Mouse (Mus musculus): ENCODE results near the gene Tex19.1. TPM values are rescaled to one million over a fixed set of nuclear protein-coding genes. Genes with fewer than 3 reads are reported as not detected.
"Not testable (repeated sequence)": the region's sequence is repeated elsewhere in the genome, so short reads cannot be mapped to it uniquely, and the experiment has no call there.

Gene Tex19.1
- not detected in 2 replicates for polyA plus RNA-seq (2015; fragmentation: Nextera tagmentation; extraction: Ambion mirVana)

- no peak within 1 kb of the TSS for H3K4me3 ChIP-seq (ENCODE audit: low read length)
- WGBS: 89% methylated on average over 22 of the region's 22 CpGs
- no peak within 1 kb of the TSS for H3K27ac ChIP-seq (ENCODE audit: low read length)
- no peak within 1 kb of the TSS for H3K9ac ChIP-seq (ENCODE audit: low read length)
- H3K36me3 ChIP-seq (ENCODE audit: control insufficient read depth, insufficient read depth): no peaks in the 10 kb centered on the region
- H3K4me1 ChIP-seq (ENCODE audit: control insufficient read depth, insufficient read depth, low read length): no peaks in the 10 kb centered on the region
- no peaks in the 10 kb centered on the region for H3K27me3 ChIP-seq (ENCODE audit: control insufficient read depth, insufficient read depth, low read length)
- no peaks in the 10 kb centered on the region for H3K9me3 ChIP-seq (replicated peaks; ENCODE audit: control insufficient read depth, low read length)
- no peak for ATAC-seq (replicated peaks; ENCODE audit: extremely low read depth, insufficient read depth, low FRiP score)
- H3K4me2 ChIP-seq (ENCODE audit: low read depth, low read length): no peak within 1 kb of the TSS
Measured at GRCm38 (mm10) chr11:121145865-121146264, at the start of gene Tex19.1. Gene Tex19.1, plus strand, starts transcription at chr11:121146143.

GRCm38 (mm10) chr11:121099762-121100161, 46.2 kb upstream of the Tex19.1 start:
- WGBS: 43% methylated on average over 7 of the region's 7 CpGs
- H3K4me1 ChIP-seq (ENCODE audit: control insufficient read depth, insufficient read depth, low read length): peaks cover 6% of the 10 kb centered on the region; the same call in 1 of the 2 replicates

GRCm38 (mm10) chr11:121100692-121101091, 45.3 kb upstream of the Tex19.1 start:
- Histone ChIP-seq H3K27me3 (ENCODE audit: control insufficient read depth, insufficient read depth, low read length) (no peaks in the 10 kb centered on the region), H3K4me1 (ENCODE audit: control insufficient read depth, insufficient read depth, low read length) (peaks cover 6% of the 10 kb centered on the region; the same call in 1 of the 2 replicates), H3K9me3 (replicated peaks; ENCODE audit: control insufficient read depth, low read length) (no peaks in the 10 kb centered on the region), H3K36me3 (ENCODE audit: control insufficient read depth, insufficient read depth) (no peaks in the 10 kb centered on the region), H3K9ac (ENCODE audit: low read length) (no peak overlapping the region), H3K4me3 (ENCODE audit: low read length) (no peak overlapping the region), H3K4me2 (ENCODE audit: low read depth, low read length) (no peak overlapping the region), H3K27ac (ENCODE audit: low read length) (no peak overlapping the region)
- ATAC-seq (replicated peaks; ENCODE audit: extremely low read depth, insufficient read depth, low FRiP score): no peak
- 49% methylated on average over 7 of the region's 7 CpGs for WGBS

More at GRCm38 (mm10) chr11:121099762-121100161, 46.2 kb upstream of the Tex19.1 start:
- Histone ChIP-seq H3K4me3 (ENCODE audit: low read length) (no peak overlapping the region), H3K9ac (ENCODE audit: low read length) (no peak overlapping the region), H3K36me3 (ENCODE audit: control insufficient read depth, insufficient read depth) (no peaks in the 10 kb centered on the region), H3K27ac (ENCODE audit: low read length) (no peak overlapping the region), H3K9me3 (replicated peaks; ENCODE audit: control insufficient read depth, low read length) (no peaks in the 10 kb centered on the region), H3K27me3 (ENCODE audit: control insufficient read depth, insufficient read depth, low read length) (no peaks in the 10 kb centered on the region), H3K4me2 (ENCODE audit: low read depth, low read length) (no peak overlapping the region)
- ATAC-seq (replicated peaks; ENCODE audit: extremely low read depth, insufficient read depth, low FRiP score): no peak

GRCm38 (mm10) chr11:121101124-121101805, 44.7 kb upstream of the Tex19.1 start:
- Histone ChIP-seq H3K27ac (ENCODE audit: low read length) (no peak overlapping the region), H3K4me3 (ENCODE audit: low read length) (no peak overlapping the region), H3K4me2 (ENCODE audit: low read depth, low read length) (no peak overlapping the region), H3K27me3 (ENCODE audit: control insufficient read depth, insufficient read depth, low read length) (no peaks in the 10 kb centered on the region), H3K9ac (ENCODE audit: low read length) (no peak overlapping the region), H3K9me3 (replicated peaks; ENCODE audit: control insufficient read depth, low read length) (no peaks in the 10 kb centered on the region), H3K36me3 (ENCODE audit: control insufficient read depth, insufficient read depth) (no peaks in the 10 kb centered on the region), H3K4me1 (ENCODE audit: control insufficient read depth, insufficient read depth, low read length) (peaks cover 6% of the 10 kb centered on the region; the same call in 1 of the 2 replicates)
- no peak for ATAC-seq (replicated peaks; ENCODE audit: extremely low read depth, insufficient read depth, low FRiP score)
- 73% methylated on average over 4 of the region's 4 CpGs for WGBS

- H3K9me3 ChIP-seq (replicated peaks; ENCODE audit: control insufficient read depth, low read length); H3K27ac ChIP-seq (ENCODE audit: low read length); H3K9ac ChIP-seq (ENCODE audit: low read length); H3K4me3 ChIP-seq (ENCODE audit: low read length); H3K36me3 ChIP-seq (ENCODE audit: control insufficient read depth, insufficient read depth); ATAC-seq (replicated peaks; ENCODE audit: extremely low read depth, insufficient read depth, low FRiP score); H3K27me3 ChIP-seq (ENCODE audit: control insufficient read depth, insufficient read depth, low read length); H3K4me2 ChIP-seq (ENCODE audit: low read depth, low read length): not testable (repeated sequence)
- WGBS: 73% methylated on average over 1 of the region's 1 CpGs
- peaks cover 28% of the 10 kb centered on the region for H3K4me1 ChIP-seq (ENCODE audit: control insufficient read depth, insufficient read depth, low read length)
Measured at GRCm38 (mm10) chr11:121107242-121107641, 38.7 kb upstream of the Tex19.1 start.

- no peak overlapping the region for H3K9ac ChIP-seq (ENCODE audit: low read length)
- H3K27me3 ChIP-seq (ENCODE audit: control insufficient read depth, insufficient read depth, low read length): no peaks in the 10 kb centered on the region
- no peak overlapping the region for H3K4me2 ChIP-seq (ENCODE audit: low read depth, low read length)
- 0 out of 2 replicates have a peak, but pooled peaks have one; percentile 35 for ATAC-seq (replicated peaks; ENCODE audit: extremely low read depth, insufficient read depth, low FRiP score)
- H3K27ac ChIP-seq (ENCODE audit: low read length): peak overlapping the region; percentile 34; the same call in 1 of the 2 replicates
- no peak overlapping the region for H3K4me3 ChIP-seq (ENCODE audit: low read length)
- H3K9me3 ChIP-seq (replicated peaks; ENCODE audit: control insufficient read depth, low read length): no peaks in the 10 kb centered on the region
- WGBS: 19% methylated on average over 9 of the region's 9 CpGs
- no peaks in the 10 kb centered on the region for H3K36me3 ChIP-seq (ENCODE audit: control insufficient read depth, insufficient read depth)
- H3K4me1 ChIP-seq (ENCODE audit: control insufficient read depth, insufficient read depth, low read length): peaks cover 28% of the 10 kb centered on the region
Measured at GRCm38 (mm10) chr11:121108061-121108460, 37.9 kb upstream of the Tex19.1 start.

GRCm38 (mm10) chr11:121109986-121110385, 36.0 kb upstream of the Tex19.1 start:
- H3K27ac ChIP-seq (ENCODE audit: low read length): no peak overlapping the region
- H3K27me3 ChIP-seq (ENCODE audit: control insufficient read depth, insufficient read depth, low read length): no peaks in the 10 kb centered on the region
- no peak overlapping the region for H3K9ac ChIP-seq (ENCODE audit: low read length)
- ATAC-seq (replicated peaks; ENCODE audit: extremely low read depth, insufficient read depth, low FRiP score): peak; percentile 91
- peaks cover 28% of the 10 kb centered on the region for H3K4me1 ChIP-seq (ENCODE audit: control insufficient read depth, insufficient read depth, low read length)
- 2% methylated on average over 2 of the region's 2 CpGs for WGBS
- H3K9me3 ChIP-seq (replicated peaks; ENCODE audit: control insufficient read depth, low read length): no peaks in the 10 kb centered on the region
- H3K36me3 ChIP-seq (ENCODE audit: control insufficient read depth, insufficient read depth): no peaks in the 10 kb centered on the region
- H3K4me3 ChIP-seq (ENCODE audit: low read length): no peak overlapping the region
- H3K4me2 ChIP-seq (ENCODE audit: low read depth, low read length): no peak overlapping the region

- no peak overlapping the region for H3K27ac ChIP-seq (ENCODE audit: low read length)
- ATAC-seq (replicated peaks; ENCODE audit: extremely low read depth, insufficient read depth, low FRiP score): no peak
- peaks cover 28% of the 10 kb centered on the region for H3K4me1 ChIP-seq (ENCODE audit: control insufficient read depth, insufficient read depth, low read length)
- H3K9ac ChIP-seq (ENCODE audit: low read length): no peak overlapping the region
- H3K4me3 ChIP-seq (ENCODE audit: low read length): no peak overlapping the region
- H3K27me3 ChIP-seq (ENCODE audit: control insufficient read depth, insufficient read depth, low read length): no peaks in the 10 kb centered on the region
- no peaks in the 10 kb centered on the region for H3K9me3 ChIP-seq (replicated peaks; ENCODE audit: control insufficient read depth, low read length)
- 67% methylated on average over 3 of the region's 3 CpGs for WGBS
- H3K36me3 ChIP-seq (ENCODE audit: control insufficient read depth, insufficient read depth): no peaks in the 10 kb centered on the region
- no peak overlapping the region for H3K4me2 ChIP-seq (ENCODE audit: low read depth, low read length)
Measured at GRCm38 (mm10) chr11:121111051-121111450, 34.9 kb upstream of the Tex19.1 start.

- ATAC-seq (replicated peaks; ENCODE audit: extremely low read depth, insufficient read depth, low FRiP score): no peak
- Histone ChIP-seq H3K4me2 (ENCODE audit: low read depth, low read length) (no peak overlapping the region), H3K27me3 (ENCODE audit: control insufficient read depth, insufficient read depth, low read length) (no peaks in the 10 kb centered on the region), H3K4me1 (ENCODE audit: control insufficient read depth, insufficient read depth, low read length) (peaks cover 28% of the 10 kb centered on the region), H3K9me3 (replicated peaks; ENCODE audit: control insufficient read depth, low read length) (no peaks in the 10 kb centered on the region), H3K36me3 (ENCODE audit: control insufficient read depth, insufficient read depth) (no peaks in the 10 kb centered on the region), H3K27ac (ENCODE audit: low read length) (no peak overlapping the region), H3K9ac (ENCODE audit: low read length) (no peak overlapping the region), H3K4me3 (ENCODE audit: low read length) (no peak overlapping the region)
- WGBS: 70% methylated on average over 1 of the region's 1 CpGs
Measured at GRCm38 (mm10) chr11:121111601-121112000, 34.3 kb upstream of the Tex19.1 start.
